ENCODE assay signal across 32 mouse cellular contexts in the genomic region with DNA sequence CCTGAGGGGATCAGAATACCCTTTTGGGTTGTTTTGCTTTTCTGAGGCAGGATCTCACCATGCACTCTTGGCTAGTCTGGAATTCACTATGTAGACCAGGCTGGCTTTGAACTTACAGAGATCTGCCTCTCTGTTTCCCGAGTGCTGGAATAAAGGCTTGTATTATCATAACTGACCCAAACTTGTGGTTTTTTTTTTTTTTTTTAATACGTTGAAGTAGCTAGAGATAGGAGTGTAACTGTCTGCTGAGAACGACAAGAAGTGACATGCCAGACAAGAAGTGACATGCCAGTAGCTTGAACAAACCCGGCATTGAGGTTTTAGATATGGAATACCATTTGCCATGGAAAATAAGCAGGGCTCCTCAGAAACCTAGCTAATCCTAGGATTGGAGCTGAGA.
"Had no signal": no experiment of that assay in that cellular context is flagged by ENCODE, and none has a peak within 500 bp of the region (broad histone marks: within the 10 kb centered on the region; RNA-seq: fewer than 3 reads in every experiment).

No protein-coding gene starts in this region.

- H3K27me3 ChIP-seq: limb, embryonic 12.5 days; limb, embryonic 13.5 days; limb, embryonic 15.5 days; liver, embryonic 12.5 days; liver, embryonic 13.5 days; liver, embryonic 15.5 days; lung, embryonic 15.5 days; midbrain, embryonic 12.5 days; midbrain, embryonic 13.5 days; midbrain, embryonic 15.5 days; neural tube, embryonic 12.5 days had no signal

- H3K27ac ChIP-seq: limb, embryonic 10.5 days; limb, embryonic 12.5 days; limb, embryonic 13.5 days; limb, embryonic 15.5 days; liver, embryonic 12.5 days; liver, embryonic 13.5 days; liver, embryonic 14.5 days; liver, embryonic 15.5 days; lung, embryonic 15.5 days; macrophage; midbrain, embryonic 10.5 days; midbrain, embryonic 12.5 days; midbrain, embryonic 13.5 days; midbrain, embryonic 15.5 days; neural tube, embryonic 12.5 days had no signal

- H3K9me3 ChIP-seq: limb, embryonic 10.5 days; limb, embryonic 12.5 days; limb, embryonic 13.5 days; limb, embryonic 15.5 days; liver, embryonic 12.5 days; liver, embryonic 13.5 days; lung, embryonic 15.5 days; midbrain, embryonic 10.5 days; midbrain, embryonic 12.5 days; midbrain, embryonic 13.5 days; midbrain, embryonic 15.5 days; neural tube, embryonic 12.5 days had no signal

- H3K4me1 ChIP-seq: limb, embryonic 10.5 days; limb, embryonic 12.5 days; limb, embryonic 13.5 days; limb, embryonic 15.5 days; liver, embryonic 12.5 days; liver, embryonic 13.5 days; liver, embryonic 15.5 days; lung, embryonic 15.5 days; megakaryocyte, embryonic 14.5 days; midbrain, embryonic 10.5 days; midbrain, embryonic 12.5 days; midbrain, embryonic 13.5 days; midbrain, embryonic 15.5 days; neural tube, embryonic 12.5 days had no signal

- H3K4me2 ChIP-seq: limb, embryonic 12.5 days; limb, embryonic 13.5 days; limb, embryonic 15.5 days; liver, embryonic 11.5 days; liver, embryonic 12.5 days; liver, embryonic 13.5 days; liver, embryonic 15.5 days; lung, embryonic 14.5 days; lung, embryonic 15.5 days; midbrain, embryonic 11.5 days; midbrain, embryonic 12.5 days; midbrain, embryonic 13.5 days; midbrain, embryonic 15.5 days; neural tube, embryonic 12.5 days had no signal

- ATAC-seq: liver, embryonic 12.5 days; liver, postnatal 0 days; lung, postnatal 0 days; midbrain, embryonic 13.5 days; midbrain, embryonic 15.5 days; midbrain, embryonic 16.5 days had no signal

- H3K36me3 ChIP-seq: limb, embryonic 10.5 days; limb, embryonic 12.5 days; limb, embryonic 13.5 days; limb, embryonic 15.5 days; liver, embryonic 12.5 days; liver, embryonic 13.5 days; liver, embryonic 15.5 days; lung, embryonic 15.5 days; midbrain, embryonic 12.5 days; midbrain, embryonic 13.5 days; midbrain, embryonic 15.5 days; neural tube, embryonic 12.5 days had no signal

- H3K4me3 ChIP-seq: limb, embryonic 10.5 days; limb, embryonic 12.5 days; limb, embryonic 13.5 days; limb, embryonic 15.5 days; liver, embryonic 12.5 days; liver, embryonic 13.5 days; liver, embryonic 15.5 days; lung, embryonic 15.5 days; megakaryocyte, embryonic 14.5 days; midbrain, embryonic 10.5 days; midbrain, embryonic 12.5 days; midbrain, embryonic 13.5 days; midbrain, embryonic 15.5 days; myocyte; neural tube, embryonic 12.5 days had no signal

- DNase-seq: left cerebral cortex, postnatal 4 days; liver; liver, embryonic 13.5 days; liver, postnatal 0 days; lung, adult 18-20 months; lung, adult 2 months; lung, embryonic 14.5 days; lung, postnatal 10 days; lung, postnatal 14 days; lung, postnatal 36 days; lung, postnatal 4 days; midbrain, embryonic 14.5 days had no signal

- H3K9ac ChIP-seq: limb, embryonic 12.5 days; limb, embryonic 13.5 days; limb, embryonic 15.5 days; liver, embryonic 12.5 days; liver, embryonic 13.5 days; liver, embryonic 14.5 days; liver, embryonic 15.5 days; liver, postnatal 0 days; lung, embryonic 14.5 days; lung, embryonic 15.5 days; midbrain, embryonic 12.5 days; midbrain, embryonic 13.5 days; midbrain, embryonic 15.5 days; neural tube, embryonic 12.5 days had no signal
